Mouse (Mus musculus) layer of hippocampus, adult 2 months (tissue): ENCODE results near the gene Vmn1r104. TPM values are rescaled to one million over a fixed set of nuclear protein-coding genes. Genes with fewer than 3 reads are reported as not detected.
"Not testable (repeated sequence)": the region's sequence is repeated elsewhere in the genome, so short reads cannot be mapped to it uniquely, and the experiment has no call there.

Experiments
- DNase-seq, 2 experiments: peaks; one replicate each; pipeline ENCODE4 v3.0.0; 2022; ENCODE audit warnings: low spot score in 2 of 2
- H3K27ac ChIP-seq: fragments of 200-600 bp; 2 replicates; pipeline ENCODE4 v1.8.1; 2022
- H3K4me3 ChIP-seq: fragments of 200-600 bp; 2 replicates; pipeline ENCODE4 v1.8.1; 2022; ENCODE audit warnings: mild to moderate bottlenecking
- long read RNA-seq, 2 experiments: library from polyadenylated mRNA; stranded (forward); transcript quantifications; one replicate each; pipeline ENCODE4 v2.0.0; 2021; ENCODE audit warnings: borderline mapping rate in 2 of 2
- total RNA-seq, 2 experiments: library from RNA; stranded (reverse); gene quantifications; 2 replicates each; pipeline ENCODE4 v1.2.3; 2021

Vmn1r104 gene
- total RNA-seq: not detected
- long read RNA-seq, experiment 1: 0 reads
- long read RNA-seq, experiment 2: 0 reads

DNA sequence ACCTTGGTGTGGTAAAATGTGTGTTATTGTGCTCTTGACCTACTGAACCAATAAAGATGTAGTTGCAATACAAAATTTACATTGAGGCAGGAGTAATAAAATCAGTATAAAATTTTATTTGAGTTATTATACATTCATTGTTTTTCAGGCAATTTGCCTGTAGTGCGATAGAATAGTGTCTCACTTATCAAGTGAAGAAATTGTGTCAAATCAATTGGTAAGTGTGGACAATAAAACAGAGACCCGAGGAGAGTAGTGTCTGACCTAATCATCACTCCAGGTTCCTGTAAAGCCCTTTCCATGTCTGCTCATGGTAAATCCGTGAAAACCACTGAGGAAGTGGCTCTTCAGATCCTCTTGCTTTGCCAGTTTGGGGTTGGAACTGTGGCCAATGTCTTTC lies at the start of gene Vmn1r104:
Gene Vmn1r104 (plus strand): TSS at position 301 of the 400 bp plus-strand sequence.
- H3K4me3 ChIP-seq, DNase-seq, H3K27ac ChIP-seq: not testable (repeated sequence)

DNA sequence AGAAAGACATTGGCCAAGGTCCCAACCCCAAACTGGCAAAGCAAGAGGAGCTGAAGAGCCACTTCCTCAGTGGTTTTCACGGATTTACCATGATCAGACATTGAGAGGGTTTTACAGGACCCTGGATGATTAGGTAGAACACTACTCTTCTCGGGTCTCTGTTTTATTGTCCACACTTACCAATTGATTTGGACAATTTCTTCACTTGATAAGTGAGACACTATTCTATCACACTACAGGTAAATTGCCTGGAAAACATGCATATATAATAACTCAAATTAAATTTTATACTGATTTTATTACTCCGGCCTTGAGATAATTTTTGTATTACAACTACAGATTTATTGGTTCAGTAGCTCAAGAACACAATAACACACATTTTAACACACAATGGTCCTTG lies 23.2 kb upstream of the Vmn1r104 start, which contains the start of gene Vmn1r103:
Gene Vmn1r103 (minus strand): TSS at position 101 of the 400 bp plus-strand sequence.
- not testable (repeated sequence) for H3K27ac ChIP-seq, H3K4me3 ChIP-seq, DNase-seq

DNA sequence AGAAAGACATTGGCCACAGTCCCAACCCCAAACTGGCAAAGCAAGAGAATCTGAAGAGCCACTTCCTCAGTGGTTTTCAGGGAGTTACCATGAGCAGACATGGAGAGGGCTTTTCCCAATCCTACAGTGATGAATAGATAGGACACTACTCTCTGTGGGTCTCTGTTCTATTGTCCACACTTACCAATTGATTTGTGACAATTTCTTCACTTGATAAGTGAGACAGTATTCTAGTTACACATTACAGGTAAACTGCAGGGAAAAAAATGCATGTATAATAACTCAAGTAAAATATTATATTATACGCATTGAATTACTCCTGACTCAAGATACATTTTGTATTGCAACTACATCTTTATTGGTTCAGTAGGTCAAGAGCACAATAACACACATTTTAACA lies 12.0 kb downstream of the Vmn1r104 start, which contains the start of gene Gm5726:
Gene Gm5726 (minus strand): TSS at position 101 of the 400 bp plus-strand sequence.
- DNase-seq, H3K4me3 ChIP-seq, H3K27ac ChIP-seq: not testable (repeated sequence)

DNA sequence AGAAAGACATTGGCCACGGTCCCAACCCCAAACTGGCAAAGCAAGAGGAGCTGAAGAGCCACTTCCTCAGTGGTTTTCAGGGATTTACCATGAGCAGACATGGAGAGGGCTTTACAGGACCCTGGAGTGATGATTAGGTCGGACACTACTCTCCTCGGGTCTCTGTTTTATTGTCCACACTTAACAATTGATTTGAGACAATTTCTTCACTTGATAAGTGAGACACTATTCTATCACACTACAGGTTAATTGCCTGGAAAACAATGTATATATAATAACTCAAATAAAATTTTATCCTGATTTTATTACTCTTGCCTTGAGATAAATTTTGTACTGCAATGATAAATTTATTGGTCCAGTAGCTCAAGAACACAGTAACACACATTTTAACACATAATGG lies 42.5 kb downstream of the Vmn1r104 start, which contains the start of gene Gm4141:
Gene Gm4141 (minus strand): TSS at position 101 of the 400 bp plus-strand sequence.
- not testable (repeated sequence) for DNase-seq, H3K4me3 ChIP-seq, H3K27ac ChIP-seq

Other genes starting within 250 kb of the Vmn1r104 start
- gene Gm4133, start 199.8 kb upstream of the Vmn1r104 start, total RNA-seq: not detected
- not detected for gene Gm5728, start 158.4 kb upstream of the Vmn1r104 start, total RNA-seq
- gene Vmn1r100, start 115.9 kb upstream of the Vmn1r104 start, total RNA-seq: not detected
- gene Vmn1r101, start 91.2 kb upstream of the Vmn1r104 start, total RNA-seq: not detected
- not detected for gene Gm10670, start 58.9 kb upstream of the Vmn1r104 start, total RNA-seq
- not detected for gene Vmn1r103, start 23.3 kb upstream of the Vmn1r104 start, total RNA-seq
- not detected for gene Gm5726, start 11.9 kb downstream of the Vmn1r104 start, total RNA-seq
- not detected for gene Gm4141, start 42.4 kb downstream of the Vmn1r104 start, total RNA-seq
- not detected for gene Gm4513, start 65.2 kb downstream of the Vmn1r104 start, total RNA-seq
- gene Vmn1r107, start 135.1 kb downstream of the Vmn1r104 start, total RNA-seq: not detected
- not detected for gene Vmn1r111, start 169.4 kb downstream of the Vmn1r104 start, total RNA-seq
- gene Gm10668, start 196.8 kb downstream of the Vmn1r104 start, total RNA-seq: not detected
- gene Vmn1r112, start 237.3 kb downstream of the Vmn1r104 start, total RNA-seq: not detected